23 mouse cellular contexts compared by ENCODE assay signal in genomic region chr13:95510054-95510453, GRCm38 (mm10). TPM values are rescaled to one million over a fixed set of nuclear protein-coding genes. Genes with fewer than 3 reads are reported as not detected.
"Had no signal": no experiment of that assay in that cellular context is flagged by ENCODE, and none has a peak within 500 bp of the region (broad histone marks: within the 10 kb centered on the region; RNA-seq: fewer than 3 reads in every experiment).

No protein-coding gene starts in this region.

- ATAC-seq: lung, postnatal 0 days; midbrain, embryonic 13.5 days; midbrain, embryonic 15.5 days had no signal

- H3K4me1 ChIP-seq: lung, embryonic 15.5 days; megakaryocyte, embryonic 14.5 days; midbrain, embryonic 13.5 days; midbrain, embryonic 15.5 days; neural tube, embryonic 12.5 days; stomach, embryonic 15.5 days had no signal

- H3K36me3 ChIP-seq: lung, embryonic 15.5 days; midbrain, embryonic 13.5 days; midbrain, embryonic 15.5 days; neural tube, embryonic 12.5 days had no signal

- DNase-seq: lung, adult 2 months; lung, postnatal 14 days; lung, postnatal 36 days; right cerebral cortex, postnatal 14 days; thymus, adult 2 months; thymus, postnatal 25 days; thymus, postnatal 4 days had no signal

- H3K27ac ChIP-seq: lung, embryonic 15.5 days; macrophage; midbrain, embryonic 13.5 days; midbrain, embryonic 15.5 days; neural tube, embryonic 12.5 days; stomach, embryonic 15.5 days; stomach, postnatal 0 days had no signal

- H3K4me2 ChIP-seq: lung, embryonic 15.5 days; midbrain, embryonic 11.5 days; midbrain, embryonic 13.5 days; midbrain, embryonic 15.5 days; neural tube, embryonic 12.5 days; stomach, embryonic 15.5 days had no signal

- H3K9ac ChIP-seq: lung, embryonic 15.5 days; midbrain, embryonic 13.5 days; midbrain, embryonic 15.5 days; neural tube, embryonic 12.5 days; stomach, embryonic 15.5 days had no signal

- H3K9me3 ChIP-seq: lung, embryonic 15.5 days; midbrain, embryonic 13.5 days; midbrain, embryonic 15.5 days; neural tube, embryonic 12.5 days; stomach, embryonic 15.5 days had no signal

- H3K4me3 ChIP-seq: lung, embryonic 15.5 days; megakaryocyte, embryonic 14.5 days; midbrain, embryonic 13.5 days; midbrain, embryonic 15.5 days; neural tube, embryonic 12.5 days; stomach, embryonic 15.5 days had no signal

- H3K27me3 ChIP-seq: lung, embryonic 15.5 days; midbrain, embryonic 13.5 days; midbrain, embryonic 15.5 days; neural tube, embryonic 12.5 days; stomach, embryonic 15.5 days had no signal

RNA-seq across cellular contexts. Expression of gene F2rl1, which starts 15.0 kb away (rescaled TPM):
- polyA plus RNA-seq: macrophage; neural tube, embryonic 14.5 days had no signal

RNA-seq across cellular contexts. Expression of gene S100z, which starts 31.5 kb away (rescaled TPM):
- total RNA-seq: megakaryocyte progenitor cell, adult 5-6 weeks; midbrain, postnatal 0 days; monocyte, adult 5-6 weeks; neutrophil, adult 5-6 weeks had no signal
- polyA plus RNA-seq: lung, adult 2 months; lung, embryonic 15.5 days; lung, postnatal 0 days; macrophage; midbrain, embryonic 11.5 days; midbrain, embryonic 13.5 days; midbrain, embryonic 15.5 days; midbrain, postnatal 0 days; neural tube, embryonic 12.5 days; neural tube, embryonic 14.5 days; spleen, adult 2 months; stomach, embryonic 15.5 days; thymus, adult 2 months had no signal
